Comparison of ENCODE assay signal across 15 mouse cellular contexts in the genomic region with DNA sequence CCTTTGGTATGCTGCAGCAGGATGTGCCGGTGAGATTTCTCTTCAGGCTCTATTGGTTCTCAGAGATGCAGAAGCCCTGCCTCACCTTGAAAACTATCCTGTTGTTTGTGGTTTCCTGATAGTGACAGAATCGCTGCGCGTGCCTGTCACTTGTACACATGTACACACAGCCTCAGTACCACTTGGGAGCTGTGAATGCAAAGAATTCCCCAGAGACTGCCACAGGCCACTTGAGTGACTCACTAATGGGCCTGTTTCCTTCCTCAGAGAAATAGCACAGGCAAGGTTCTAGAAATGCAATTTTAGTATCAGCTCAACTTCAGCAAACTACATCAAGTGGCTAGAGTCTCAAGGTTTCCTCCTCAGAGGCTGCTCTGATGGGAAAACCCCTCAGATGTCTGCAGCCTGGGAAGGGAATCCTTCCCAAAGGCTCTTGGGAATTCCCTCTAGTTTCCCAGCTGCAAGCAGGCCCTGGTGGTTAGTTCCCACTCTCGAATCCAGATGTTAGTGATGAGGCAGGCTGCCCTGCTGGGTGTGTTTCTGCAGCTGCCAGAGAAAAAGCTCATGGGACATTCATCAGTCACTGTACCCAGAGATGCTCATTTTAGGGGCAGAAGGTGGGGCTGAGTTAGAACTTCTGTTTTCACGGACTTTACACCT.
DNase-seq lines count a peak whose midpoint lies in the region; ATAC-seq and TF ChIP-seq lines count a peak whose summit lies in the region.
"Had no signal": no experiment of that assay in that cellular context is flagged by ENCODE, and none has a peak within 500 bp of the region (broad histone marks: within the 10 kb centered on the region; RNA-seq: fewer than 3 reads in every experiment).

No protein-coding gene starts in this region.

- peak; percentile 46; the same call in 1 of the 2 replicates for ATAC-seq in lung, postnatal 0 days
- no peak; the same call in 1 of the 2 replicates for ATAC-seq in embryonic facial prominence, embryonic 14.5 days (ENCODE audit: low read depth)

- no peak for TF ChIP-seq CTCF in lung, postnatal 0 days (IDR thresholded peaks at IDR 0.05)
- no peak for TF ChIP-seq CTCF in lung, adult 2 months (IDR thresholded peaks at IDR 0.05; ENCODE audit: insufficient read depth, low read length)

- no peak for TF ChIP-seq EP300 in lung, postnatal 0 days (IDR thresholded peaks at IDR 0.05)

- H3K27me3 ChIP-seq in lung, postnatal 0 days (replicated peaks; ENCODE audit: insufficient read depth, low read length): no peaks in the 10 kb centered on the region
- no peaks in the 10 kb centered on the region for H3K27me3 ChIP-seq in embryonic facial prominence, embryonic 14.5 days (replicated peaks; ENCODE audit: control insufficient read depth, insufficient read depth, low read length)

- 53% methylated on average over 6 of the region's 6 CpGs for WGBS in lung, postnatal 0 days
- 56% methylated on average over 6 of the region's 6 CpGs for WGBS in lung, adult 2 months
- 54% methylated on average over 6 of the region's 6 CpGs for WGBS in embryonic facial prominence, embryonic 14.5 days

- H3K27ac ChIP-seq in lung, postnatal 0 days (ENCODE audit: low read length): no peak overlapping the region
- H3K27ac ChIP-seq in embryonic facial prominence, embryonic 14.5 days (replicated peaks; ENCODE audit: low read depth, low read length): no peak overlapping the region
- H3K27ac ChIP-seq: midbrain, embryonic 10.5 days had no signal

- no peaks in the 10 kb centered on the region for H3K36me3 ChIP-seq in lung, postnatal 0 days (ENCODE audit: insufficient read depth, low read length)
- H3K36me3 ChIP-seq in embryonic facial prominence, embryonic 14.5 days (ENCODE audit: control insufficient read depth, insufficient read depth, low read length): no peaks in the 10 kb centered on the region
- H3K36me3 ChIP-seq: G1E; midbrain, embryonic 10.5 days had no signal

- H3K4me1 ChIP-seq in lung, postnatal 0 days (ENCODE audit: insufficient read depth, low read depth, low read length): no peaks in the 10 kb centered on the region
- H3K4me1 ChIP-seq in lung, adult 2 months (ENCODE audit: control insufficient read depth, insufficient read depth, low read length): no peaks in the 10 kb centered on the region
- peaks cover 21% of the 10 kb centered on the region; the same call in 1 of the 2 replicates for H3K4me1 ChIP-seq in embryonic facial prominence, embryonic 14.5 days (ENCODE audit: control insufficient read depth, insufficient read depth, low read length)
- H3K4me1 ChIP-seq: midbrain, embryonic 10.5 days had no signal

- intact Hi-C loops in heart, postnatal 36 days (cut with DNase I): no loop called here

- H3K4me2 ChIP-seq in lung, postnatal 0 days (replicated peaks; ENCODE audit: low read depth, low read length): no peak overlapping the region
- H3K4me2 ChIP-seq in embryonic facial prominence, embryonic 14.5 days (ENCODE audit: low read depth, low read length): no peak overlapping the region
- H3K4me2 ChIP-seq: liver, embryonic 11.5 days had no signal

- no peaks in the 10 kb centered on the region for H3K9me3 ChIP-seq in lung, postnatal 0 days (ENCODE audit: low read length)
- H3K9me3 ChIP-seq in embryonic facial prominence, embryonic 14.5 days (ENCODE audit: control insufficient read depth, low read length): no peaks in the 10 kb centered on the region
- H3K9me3 ChIP-seq: midbrain, embryonic 10.5 days had no signal

- H3K4me3 ChIP-seq in lung, postnatal 0 days (ENCODE audit: low read depth, low read length): no peak overlapping the region
- no peak overlapping the region for H3K4me3 ChIP-seq in lung, adult 2 months (replicated peaks; ENCODE audit: extremely low read depth, low read depth, low read length)
- H3K4me3 ChIP-seq in embryonic facial prominence, embryonic 14.5 days (ENCODE audit: low read depth, low read length): no peak overlapping the region
- H3K4me3 ChIP-seq: midbrain, embryonic 10.5 days had no signal

- no peak for TF ChIP-seq POLR2A in lung, adult 2 months (IDR thresholded peaks at IDR 0.05; ENCODE audit: borderline replicate concordance, extremely low read depth, low read depth, low read length)

- no peak overlapping the region for H3K9ac ChIP-seq in lung, postnatal 0 days (replicated peaks; ENCODE audit: low read depth)
- H3K9ac ChIP-seq in embryonic facial prominence, embryonic 14.5 days (ENCODE audit: low read depth, low read length): no peak overlapping the region

- peak; percentile 6 for DNase-seq in heart, adult 8-10 months (ENCODE audit: low spot score)
- no peak for DNase-seq in heart, postnatal 36 days
- DNase-seq in lung, postnatal 0 days (ENCODE audit: low spot score): peak; percentile 15
- no peak for DNase-seq in lung, adult 2 months
- peak; percentile 52 for DNase-seq in embryonic facial prominence, embryonic 14.5 days (ENCODE audit: low spot score)
- DNase-seq in urinary bladder, postnatal 25 days (ENCODE audit: low spot score): no peak
- DNase-seq in gastrocnemius, postnatal 10 days: no peak
- DNase-seq: adrenal gland, postnatal 10 days; cerebellum, adult 9-10 months; kidney, postnatal 36 days; retina, postnatal 1 day; thymus, postnatal 25 days had no signal

Comparison
In these comparisons a context has a peak if more than half of its experiments do, and no peak if none do; other contexts are left out.
1. DNase-seq: peak in heart, adult 8-10 months (single experiment), lung, postnatal 0 days (single experiment) and embryonic facial prominence, embryonic 14.5 days (single experiment); none in heart, postnatal 36 days (0 of 2), lung, adult 2 months (single experiment), urinary bladder, postnatal 25 days (single experiment) and gastrocnemius, postnatal 10 days (single experiment).